Mouse (Mus musculus): ENCODE results near the gene Sebox.

Sebox gene
- long read RNA-seq, experiment 1, result 0 reads
- long read RNA-seq, experiment 2, result 0 reads

- intact Hi-C loops (cut with DNase I), result no loop called here
Observed at GRCm38 (mm10) chr11:78502909-78503650, at the start of gene Sebox. Gene Sebox, plus strand, starts transcription at chr11:78503447.

DNA sequence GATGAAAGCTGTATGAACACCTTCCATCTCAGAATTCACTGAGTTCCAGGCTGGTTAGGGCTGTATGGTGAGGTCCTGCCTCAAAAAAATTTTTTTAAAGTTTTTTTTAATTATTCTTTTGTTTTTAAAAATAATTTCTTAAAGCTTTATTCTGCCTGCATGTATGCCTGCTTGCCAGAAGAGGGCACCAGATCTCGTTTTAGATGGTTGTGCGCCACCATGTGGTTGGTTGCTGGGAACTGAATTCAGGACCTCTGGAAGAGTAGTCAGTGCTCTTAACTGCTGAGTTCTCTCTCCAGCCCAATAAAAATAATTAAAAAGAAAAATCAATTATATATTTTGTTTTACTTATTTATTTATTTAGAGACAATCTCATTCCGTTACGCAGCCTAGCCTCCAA lies 49.6 kb upstream of the Sebox start:
- intact Hi-C loops (cut with DNase I), result loop anchor here (5.0 kb wide), 1 partner anchor 96 kb away; no protein-coding TSS in a partner anchor

GRCm38 (mm10) chr11:78454276-78454675 lies 49.0 kb upstream of the Sebox start:
- intact Hi-C loops (cut with DNase I), result loop anchor here (5.0 kb wide), 1 partner anchor 97 kb away; no protein-coding TSS in a partner anchor

DNA sequence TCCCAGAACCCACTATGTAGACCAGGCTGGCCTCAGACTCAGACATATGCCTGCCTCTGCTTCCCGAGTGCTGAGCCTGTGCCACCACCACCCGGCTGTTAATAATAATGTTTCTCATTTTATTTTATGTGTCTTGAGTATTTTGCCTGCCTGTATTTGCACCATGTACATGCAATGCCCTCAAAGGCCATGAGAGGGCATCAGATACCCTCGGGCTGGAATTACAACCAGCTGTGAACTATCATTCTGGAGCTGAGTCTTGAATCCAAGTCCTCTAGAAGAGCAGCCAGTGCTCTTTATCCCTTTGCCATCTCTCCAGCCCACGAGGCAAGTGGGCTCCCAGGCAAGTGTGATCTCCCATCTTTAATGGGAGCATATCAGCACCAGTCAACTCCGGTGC lies 47.9 kb upstream of the Sebox start:
- intact Hi-C loops (cut with DNase I), result loop anchor here (5.0 kb wide), 1 partner anchor 52 kb away; no protein-coding TSS in a partner anchor

- intact Hi-C loops (cut with DNase I), result loop anchor here (5.0 kb wide), 1 partner anchor 49 kb away; no protein-coding TSS in a partner anchor
Observed at GRCm38 (mm10) chr11:78458740-78459139, 44.5 kb upstream of the Sebox start.

DNA sequence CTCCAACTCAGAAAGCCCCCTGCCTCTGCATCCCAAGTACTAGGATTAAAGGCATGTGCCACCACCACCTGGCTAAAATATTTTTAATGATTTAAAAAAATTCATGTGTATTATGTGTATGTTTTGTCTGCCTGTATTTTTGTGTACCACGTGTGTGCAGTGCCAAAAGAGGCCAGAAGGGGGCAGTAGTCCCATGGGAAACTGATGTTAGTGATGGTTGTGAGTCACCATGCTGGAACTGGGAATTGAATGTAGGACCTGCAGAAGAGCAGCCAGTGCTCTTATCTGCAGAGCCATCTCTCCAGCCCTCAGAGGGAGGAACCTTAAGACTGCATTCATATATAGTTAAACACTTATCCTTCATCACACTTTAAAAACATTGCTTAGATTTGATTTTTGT lies 41.4 kb upstream of the Sebox start:
- intact Hi-C loops (cut with DNase I), result no loop called here

DNA sequence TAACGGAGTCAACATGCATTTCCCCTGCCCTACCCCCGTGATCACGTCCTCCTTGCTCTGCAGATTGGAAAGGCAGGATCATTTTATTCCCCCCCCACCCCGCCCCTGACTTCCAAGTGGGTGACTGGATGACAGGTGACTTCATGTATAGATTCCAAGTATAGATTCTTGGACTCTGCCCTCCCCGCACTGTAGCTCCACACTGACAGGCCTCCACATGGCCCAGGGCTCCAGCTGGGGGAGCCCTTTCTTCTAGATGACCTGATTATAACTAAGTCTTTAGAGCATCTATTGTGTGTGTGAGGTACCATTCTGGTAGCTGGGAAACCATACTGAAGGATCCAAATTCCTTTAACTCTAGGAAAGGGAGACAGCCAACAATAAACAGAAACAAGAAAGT lies 40.6 kb upstream of the Sebox start:
- intact Hi-C loops (cut with DNase I), result no loop called here

- intact Hi-C loops (cut with DNase I), result no loop called here
Observed at GRCm38 (mm10) chr11:78463286-78464036, 39.8 kb upstream of the Sebox start.

DNA sequence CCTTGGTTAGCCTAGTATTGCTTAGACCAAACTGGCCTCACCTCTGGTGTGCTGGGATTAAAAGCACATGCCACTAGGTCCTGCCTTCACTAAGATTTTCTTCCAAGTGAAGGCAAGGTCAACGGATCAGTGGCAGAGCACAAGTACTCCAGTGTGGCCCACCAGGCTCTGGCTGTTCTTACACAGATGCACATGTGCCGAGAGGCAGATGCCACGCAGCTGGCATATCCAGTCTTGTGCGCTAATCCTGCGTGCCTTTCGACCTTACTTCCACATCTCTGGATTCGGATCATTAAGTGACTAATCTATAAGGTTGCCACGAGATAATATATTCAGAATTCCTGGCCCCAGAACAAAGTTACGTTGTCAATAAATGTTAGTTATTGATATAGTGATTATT lies 38.1 kb upstream of the Sebox start:
- intact Hi-C loops (cut with DNase I), result no loop called here

DNA sequence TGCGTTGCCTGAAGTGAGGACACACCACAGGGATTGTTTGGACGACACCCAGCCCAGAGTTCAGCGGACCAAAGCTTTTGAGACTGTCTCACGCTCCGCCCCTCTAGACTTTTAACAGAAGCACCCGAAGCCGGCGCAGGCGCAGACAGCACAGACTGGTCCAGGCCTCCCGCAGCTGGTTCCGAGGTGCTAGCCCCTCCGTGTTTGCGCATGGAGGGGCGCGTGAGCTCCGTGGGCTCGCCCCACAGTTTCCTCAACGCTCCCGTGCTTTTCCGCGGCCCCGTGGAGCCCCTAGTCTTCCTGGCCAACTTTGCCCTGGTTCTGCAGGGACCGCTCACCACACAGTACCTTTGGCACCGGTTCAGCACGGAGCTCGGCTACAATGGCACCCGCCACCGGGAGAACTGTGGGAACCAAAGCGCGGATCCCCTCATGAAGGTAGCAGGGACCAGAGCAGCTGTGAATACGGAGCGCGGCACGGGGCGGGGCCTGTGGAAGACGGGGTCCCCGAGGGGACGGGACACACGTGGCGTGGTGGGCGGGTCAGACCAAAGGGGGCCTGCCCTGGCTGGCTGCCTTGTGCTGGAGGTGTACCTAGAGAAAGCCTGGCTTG lies 37.6 kb upstream of the Sebox start, which contains the start of gene Slc46a1:
Slc46a1 (plus strand) TSS at position 130 of the 613 bp plus-strand sequence.
- intact Hi-C loops (cut with DNase I), result no loop called here

- intact Hi-C loops (cut with DNase I), result no loop called here
Observed at GRCm38 (mm10) chr11:78466242-78466912, 36.9 kb upstream of the Sebox start.

DNA sequence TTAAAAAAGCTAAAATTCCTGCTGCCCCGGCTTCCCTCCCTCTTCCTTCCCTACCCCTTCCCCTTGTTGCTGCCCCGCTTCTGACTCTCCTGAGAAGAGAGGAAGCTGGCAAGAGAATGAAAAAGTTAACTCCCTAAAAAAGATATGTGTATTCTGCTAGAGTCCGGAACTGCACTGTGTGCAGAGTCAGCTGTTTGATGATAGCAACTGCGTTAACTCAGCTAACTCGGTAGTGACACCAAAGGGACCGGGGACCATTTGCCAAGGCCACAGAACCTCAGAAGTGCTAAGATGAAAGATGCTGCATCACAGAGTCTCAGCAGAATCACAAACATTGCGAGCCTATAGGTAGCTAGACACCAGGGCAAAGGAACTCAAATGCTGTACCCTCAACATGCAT lies 35.7 kb upstream of the Sebox start:
- intact Hi-C loops (cut with DNase I), result no loop called here

- intact Hi-C loops (cut with DNase I), result no loop called here
Observed at GRCm38 (mm10) chr11:78467932-78468331, 35.3 kb upstream of the Sebox start.

DNA sequence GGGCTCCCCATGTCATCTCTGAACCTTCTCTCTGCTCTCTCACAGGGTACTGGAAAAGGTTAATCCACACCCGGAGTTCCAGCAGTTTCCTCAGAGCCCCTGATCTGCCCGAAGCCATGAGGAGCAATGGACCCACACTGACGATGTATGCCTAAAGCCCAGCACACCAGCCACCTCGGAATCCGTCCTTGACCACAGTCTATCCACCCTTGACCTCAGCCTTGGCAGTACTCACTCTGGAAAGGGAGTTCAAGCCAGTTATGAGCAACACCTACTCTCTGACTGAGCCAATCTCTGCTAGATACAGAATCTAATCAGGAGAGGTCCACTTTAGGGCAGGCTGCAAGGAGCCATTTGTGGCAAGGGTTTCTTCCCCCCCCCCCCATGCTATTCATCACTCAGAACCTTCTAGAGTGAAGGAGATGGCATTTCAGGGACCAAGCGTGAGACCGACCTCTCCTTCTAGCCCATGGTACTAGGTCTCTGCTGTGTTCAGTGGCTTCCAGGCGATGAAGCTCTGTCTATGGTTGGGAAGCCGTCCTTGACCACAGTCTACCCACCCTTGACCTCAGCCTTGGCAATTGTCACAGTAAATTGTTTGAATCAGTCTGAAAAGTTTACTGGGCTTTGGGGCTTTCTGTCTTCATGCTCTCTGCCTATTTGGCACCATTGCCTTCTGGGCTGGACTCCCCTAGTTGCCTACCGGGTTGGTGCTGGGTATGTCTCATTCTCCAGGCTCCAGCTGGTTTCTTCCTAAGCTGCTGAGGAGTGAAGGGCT lies 31.7 kb upstream of the Sebox start:
- intact Hi-C loops (cut with DNase I), result no loop called here

GRCm38 (mm10) chr11:78475289-78475688 lies 28.0 kb upstream of the Sebox start:
- intact Hi-C loops (cut with DNase I), result no loop called here

GRCm38 (mm10) chr11:78483639-78484038 lies 19.6 kb upstream of the Sebox start:
- intact Hi-C loops (cut with DNase I), result no loop called here

DNA sequence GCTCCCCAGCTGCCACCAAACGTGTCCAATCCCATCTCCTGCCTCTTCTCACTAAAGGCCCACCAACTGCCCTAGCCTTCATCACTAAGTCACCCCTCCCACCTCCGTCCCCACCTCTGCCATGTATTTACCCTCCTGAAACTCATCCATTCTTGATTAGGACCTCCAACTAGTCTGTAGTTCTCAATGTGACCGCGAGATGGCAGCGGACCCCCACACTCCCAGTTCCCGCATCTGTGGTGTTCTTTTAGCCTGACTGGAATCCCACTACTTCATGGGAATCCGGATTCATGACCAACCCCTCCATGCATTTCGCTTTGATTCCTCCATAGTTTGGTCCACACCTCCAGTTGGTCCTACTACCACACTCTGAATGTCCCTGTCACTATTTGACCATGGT lies 15.1 kb upstream of the Sebox start:
- intact Hi-C loops (cut with DNase I), result no loop called here

- intact Hi-C loops (cut with DNase I), result no loop called here
Observed at GRCm38 (mm10) chr11:78490781-78491241, 12.4 kb upstream of the Sebox start.

- intact Hi-C loops (cut with DNase I), result no loop called here
Observed at GRCm38 (mm10) chr11:78495904-78496303, 7.3 kb upstream of the Sebox start.

GRCm38 (mm10) chr11:78497071-78497541 lies 6.1 kb upstream of the Sebox start:
- intact Hi-C loops (cut with DNase I), result no loop called here
